Mouse (Mus musculus) ovary, postnatal 14 days (tissue): ENCODE data around the gene Prss40.
A peak's percentile ranks its signal among the peaks of the same experiment; 100 is the strongest.
"Not testable (repeated sequence)": the region's sequence is repeated elsewhere in the genome, so short reads cannot be mapped to it uniquely, and the experiment has no call there.

ENCODE experiments used
- DNase-seq: peaks from one replicate; pipeline ENCODE4 v3.0.0; 2022; ENCODE audit warnings: low spot score

Prss40 gene

DNA sequence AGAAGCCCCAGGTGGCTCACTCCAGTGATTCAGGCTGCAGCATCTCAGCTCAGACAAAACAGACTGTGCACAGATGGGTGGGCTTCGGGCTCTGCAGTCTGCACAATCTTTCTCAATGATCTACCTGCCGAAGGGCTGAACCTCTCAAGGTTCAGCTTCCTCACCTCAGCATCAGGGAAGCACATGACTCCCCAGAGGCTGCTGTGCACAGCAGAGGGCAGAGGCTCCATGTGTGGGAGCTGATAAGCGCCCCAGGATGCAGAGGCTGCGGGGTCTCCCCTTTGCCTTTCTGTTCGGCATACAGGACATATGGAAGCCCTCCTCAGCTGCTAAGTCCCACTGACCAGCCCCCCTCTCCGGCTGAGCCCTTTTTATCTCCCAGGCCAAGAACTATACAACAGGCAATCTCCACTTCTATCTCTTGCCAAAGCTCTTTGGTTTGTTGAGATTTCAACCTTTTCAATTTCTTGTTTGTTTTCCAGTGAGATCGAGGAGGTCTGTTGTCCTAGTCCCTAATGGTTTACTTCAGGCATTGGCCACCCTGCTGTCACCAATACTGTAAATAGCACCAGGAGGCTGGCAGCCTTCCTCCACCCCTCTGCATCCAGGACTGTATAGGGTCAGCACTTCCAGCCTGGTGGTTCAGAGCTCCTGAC, 25.6 kb downstream of the Prss40 start, which contains the start of gene Cfc1:
Gene Cfc1 (plus strand): TSS at position 606 of the 656 bp plus-strand sequence.
- DNase-seq = not testable (repeated sequence)

DNA sequence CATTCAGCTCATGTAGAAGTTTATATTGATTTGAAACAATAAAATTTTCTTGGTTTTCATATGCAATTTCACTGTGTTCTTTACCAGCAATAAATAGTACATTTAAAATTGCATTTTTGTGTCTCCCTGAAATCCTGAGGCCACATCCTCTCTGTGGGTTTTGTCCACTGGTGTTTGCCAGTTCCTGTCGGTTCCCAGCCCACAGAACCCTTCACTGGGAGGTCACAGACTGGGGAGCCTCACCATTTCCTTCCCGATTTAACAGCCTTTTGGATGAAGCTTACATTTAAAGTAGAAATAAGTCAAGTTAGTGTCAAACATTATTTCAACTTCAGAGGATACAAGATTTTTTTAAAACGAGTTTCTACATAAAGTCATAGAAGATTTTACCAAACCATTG, 26.2 kb downstream of the Prss40 start:
- not testable (repeated sequence) for DNase-seq

DNA sequence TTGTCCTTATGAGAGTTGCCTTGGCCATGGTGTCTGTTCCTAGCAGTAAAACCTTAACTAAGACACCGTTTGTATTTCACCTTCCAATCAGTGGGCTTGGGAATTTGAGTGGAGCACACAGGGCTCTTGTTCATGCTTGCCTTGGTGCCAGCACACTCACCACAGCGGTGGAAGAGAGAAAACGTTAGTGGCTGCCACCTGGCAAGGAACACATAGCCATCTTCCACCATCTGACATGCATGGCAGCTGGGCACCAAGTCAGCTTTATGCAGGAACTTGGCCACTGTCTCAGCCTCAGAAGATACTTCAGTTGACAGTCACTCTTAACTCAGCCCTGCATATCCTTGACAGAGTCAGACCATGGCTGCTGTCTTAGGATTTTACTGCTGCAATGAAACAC, 37.1 kb downstream of the Prss40 start:
- DNase-seq = no peak

DNA sequence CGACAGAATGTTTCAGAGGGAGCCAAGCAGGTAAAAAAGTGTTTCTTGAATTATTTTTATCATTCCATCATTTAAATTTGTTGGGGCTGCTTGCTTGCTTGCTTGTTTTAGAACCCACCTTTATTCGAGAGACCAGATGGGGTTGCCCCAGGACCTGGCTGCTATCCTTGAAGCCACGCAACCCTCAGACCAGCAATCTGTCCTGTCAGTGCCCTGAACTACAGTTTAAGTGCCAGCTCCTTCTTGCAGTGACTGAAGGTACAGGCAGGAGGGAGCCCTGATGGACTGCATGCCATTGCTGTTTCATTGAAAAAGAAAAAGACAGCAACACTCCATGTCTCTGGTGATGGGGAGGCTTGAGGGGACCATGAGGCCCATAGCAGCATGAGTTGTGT, 37.9 kb downstream of the Prss40 start:
- no peak for DNase-seq

DNA sequence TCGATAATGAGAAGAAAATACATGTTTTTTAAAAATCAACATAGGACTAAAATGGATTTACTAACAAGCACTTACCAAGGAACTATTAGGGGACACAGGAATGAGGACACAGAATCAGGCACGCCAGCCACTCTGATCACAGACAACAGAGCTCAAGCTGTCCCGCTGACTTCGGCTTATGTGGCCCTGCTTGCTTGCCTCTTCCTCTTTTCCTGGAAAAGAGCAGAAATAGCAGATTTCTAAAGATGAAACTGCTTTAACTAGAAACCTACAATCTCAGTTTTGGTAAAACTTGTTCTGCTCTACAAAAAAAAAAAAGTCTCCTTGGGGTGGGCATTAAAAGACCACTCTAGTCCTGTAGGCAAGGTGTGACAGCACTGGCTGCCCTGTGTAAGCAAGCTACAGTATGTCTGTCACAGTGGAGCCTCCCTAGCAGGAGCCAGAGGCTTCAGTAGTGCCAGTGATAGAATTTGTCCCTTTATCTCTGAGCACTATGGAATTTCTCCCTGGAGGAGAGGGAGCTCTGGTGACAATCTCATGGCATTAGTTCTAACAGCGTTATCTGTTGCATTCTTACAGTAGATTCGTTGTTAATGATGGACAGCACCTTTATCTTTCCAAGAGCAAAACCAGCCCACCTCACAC, 38.4 kb downstream of the Prss40 start:
- DNase-seq = no peak

DNA sequence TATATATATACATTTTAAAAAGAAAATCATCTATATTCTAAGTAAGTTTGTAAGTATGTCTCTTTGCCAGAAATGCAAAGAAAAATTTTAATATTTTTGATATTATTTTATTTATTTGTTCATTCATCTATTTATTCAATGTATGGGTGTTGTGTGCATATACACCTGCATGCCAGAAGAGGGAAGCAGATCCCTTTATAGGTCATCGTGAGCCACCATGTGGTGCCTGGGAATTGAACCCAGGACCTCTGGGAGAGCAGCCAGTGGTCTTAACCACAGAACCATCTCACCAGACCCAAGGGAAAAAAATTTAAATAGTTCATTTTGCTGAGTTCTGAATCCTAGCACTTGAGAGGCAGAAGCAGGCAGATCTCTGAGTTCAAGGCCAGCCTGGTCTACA, 42.5 kb downstream of the Prss40 start:
- DNase-seq = no peak

DNA sequence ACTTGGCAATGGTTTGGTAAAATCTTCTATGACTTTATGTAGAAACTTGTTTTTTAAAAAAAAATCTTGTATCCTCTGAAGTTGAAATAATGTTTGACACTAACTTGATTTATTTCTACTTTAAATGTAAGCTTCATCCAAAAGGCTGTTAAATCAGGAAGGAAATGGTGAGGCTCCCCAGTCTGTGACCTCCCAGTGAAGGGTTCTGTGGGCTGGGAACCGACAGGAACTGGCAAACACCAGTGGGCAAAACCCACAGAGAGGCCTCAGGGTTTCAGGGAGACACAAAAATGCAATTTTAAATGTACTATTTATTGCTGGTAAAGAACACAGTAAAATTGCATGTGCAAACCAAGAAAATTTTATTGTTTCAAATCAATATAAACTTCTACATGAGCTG, 42.9 kb downstream of the Prss40 start:
- DNase-seq = not testable (repeated sequence)

DNA sequence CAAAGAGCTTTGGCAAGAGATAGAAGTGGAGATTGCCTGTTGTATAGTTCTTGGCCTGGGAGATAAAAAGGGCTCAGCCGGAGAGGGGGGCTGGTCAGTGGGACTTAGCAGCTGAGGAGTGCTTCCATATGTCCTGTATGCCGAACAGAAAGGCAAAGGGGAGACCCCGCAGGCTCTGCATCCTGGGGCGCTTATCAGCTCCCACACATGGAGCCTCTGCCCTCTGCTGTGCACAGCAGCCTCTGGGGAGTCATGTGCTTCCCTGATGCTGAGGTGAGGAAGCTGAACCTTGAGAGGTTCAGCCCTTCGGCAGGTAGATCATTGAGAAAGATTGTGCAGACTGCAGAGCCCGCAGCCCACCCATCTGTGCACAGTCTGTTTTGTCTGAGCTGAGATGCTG, 43.4 kb downstream of the Prss40 start:
- DNase-seq = not testable (repeated sequence)

DNA sequence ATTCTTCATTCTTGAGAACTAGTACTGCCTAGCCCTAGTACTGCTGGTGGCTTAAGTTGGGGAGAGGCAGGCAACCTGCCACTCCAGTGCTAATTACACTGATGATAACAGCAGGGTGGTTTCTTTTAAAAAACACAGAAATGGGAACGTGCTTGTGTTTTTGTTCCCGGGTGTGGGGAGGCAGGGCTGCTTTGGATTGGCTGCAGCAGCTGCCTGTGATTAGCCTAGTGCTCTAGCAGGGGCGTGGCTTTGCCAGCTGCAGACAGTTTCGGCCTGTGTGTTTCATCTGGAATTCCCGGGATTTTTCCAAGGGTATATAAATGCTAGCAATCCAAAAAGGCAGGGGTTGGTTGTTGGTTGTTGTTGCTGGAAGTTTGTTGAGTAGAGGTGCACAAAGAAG, 44.1 kb downstream of the Prss40 start:
- DNase-seq = no peak

DNA sequence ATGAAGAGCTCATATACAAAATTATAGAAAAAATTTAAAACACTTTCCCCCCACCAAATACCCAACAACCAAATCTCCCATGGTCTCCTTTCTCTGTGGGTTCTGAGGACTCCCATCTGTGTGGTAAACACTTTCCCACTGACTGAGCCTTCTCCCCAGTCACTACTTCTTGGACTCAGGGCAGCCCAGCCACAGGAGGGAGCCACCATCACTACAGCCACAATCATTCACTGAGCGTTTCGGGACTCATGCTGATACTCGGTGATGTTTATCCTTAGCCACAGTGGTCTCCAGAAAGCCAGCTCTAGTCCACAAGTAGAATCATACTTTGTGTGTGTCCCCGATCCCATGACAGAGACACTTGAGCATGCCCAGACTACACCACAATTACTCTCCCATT, 47.7 kb downstream of the Prss40 start:
- DNase-seq = no peak

DNA sequence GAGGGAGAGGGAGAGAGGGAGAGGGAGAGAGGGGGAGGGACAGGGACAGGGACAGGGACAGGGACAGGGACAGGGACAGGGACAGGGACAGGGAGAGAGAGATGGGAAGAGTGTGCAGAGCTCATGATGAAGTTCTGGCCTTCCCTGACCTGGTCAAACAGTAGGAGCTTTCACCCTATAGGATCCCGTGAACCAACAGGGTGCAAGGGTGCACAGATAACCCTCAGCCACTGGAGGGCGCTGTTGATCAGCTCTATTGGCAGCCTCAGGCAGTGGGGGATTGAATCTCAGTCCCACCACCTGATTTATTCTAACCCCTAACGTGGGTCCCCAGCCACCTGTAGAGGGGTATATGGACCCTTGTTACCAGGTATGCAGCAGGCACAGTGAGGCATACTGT, 49.7 kb downstream of the Prss40 start:
- DNase-seq = peak; percentile 36

DNA sequence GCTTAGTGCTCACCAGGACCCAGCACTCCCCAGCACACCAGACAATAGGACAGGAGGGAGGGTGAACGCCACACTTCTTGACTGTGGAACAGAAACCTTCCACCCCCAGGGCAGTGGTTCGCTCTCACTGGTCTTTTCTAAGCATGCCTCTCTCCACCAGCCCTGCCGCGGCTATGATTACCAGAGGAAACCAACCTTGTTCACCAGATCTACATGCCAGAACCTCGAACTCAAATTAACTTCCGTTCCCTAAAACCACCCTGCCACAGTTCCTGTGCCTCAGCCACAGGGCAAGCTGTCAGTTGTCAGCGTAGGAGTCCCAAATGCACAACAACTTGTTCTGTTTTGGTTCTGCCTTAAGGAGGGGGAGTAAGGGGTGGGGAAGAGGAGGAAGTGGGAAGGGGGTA, 50.2 kb downstream of the Prss40 start:
- no peak for DNase-seq

DNA sequence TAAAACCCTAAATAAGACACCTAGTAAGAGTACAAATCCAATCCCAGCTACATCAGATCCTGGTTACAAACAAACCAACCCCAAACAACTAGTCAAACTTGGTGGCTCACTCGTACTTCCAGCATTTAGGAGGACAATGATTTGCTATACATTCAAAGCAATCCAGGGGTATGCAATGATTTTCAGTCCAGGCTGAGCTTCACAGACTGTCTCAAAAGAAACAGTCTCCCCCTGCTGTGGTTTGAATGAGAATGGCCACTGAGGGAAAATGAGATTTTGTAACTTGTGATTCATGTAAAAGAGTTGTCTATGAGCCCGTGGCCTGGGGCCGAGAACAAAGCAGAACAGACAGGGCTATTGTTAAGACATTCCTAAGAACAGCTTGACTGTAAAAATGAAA, 52.8 kb downstream of the Prss40 start:
- DNase-seq = no peak

DNA sequence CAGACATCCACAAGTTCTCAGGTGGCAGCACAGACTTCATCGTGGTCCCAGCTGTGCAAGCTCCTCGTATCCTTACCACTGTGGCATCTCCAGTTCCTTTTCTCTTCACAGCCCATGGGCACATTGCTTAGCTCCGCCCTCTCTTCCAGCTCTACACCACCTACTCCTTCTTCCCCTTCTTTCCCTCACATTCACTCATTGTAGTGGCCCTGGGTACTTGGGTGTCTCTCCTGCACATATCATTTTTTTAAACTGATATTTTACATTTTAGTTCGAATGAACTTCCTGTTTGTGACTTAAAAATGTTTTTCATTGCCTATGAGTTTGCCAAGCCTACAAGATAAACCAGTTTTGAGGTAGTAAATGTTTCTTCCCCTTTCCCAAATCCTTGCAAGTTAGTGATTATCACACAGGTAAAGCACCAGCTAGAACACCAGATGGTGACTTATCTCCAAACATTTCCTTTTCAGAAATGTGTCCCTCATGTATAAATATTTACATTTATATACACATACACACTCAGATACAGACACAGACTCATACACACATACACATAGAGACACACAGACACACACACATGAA, 54.7 kb downstream of the Prss40 start:
- no peak for DNase-seq

DNA sequence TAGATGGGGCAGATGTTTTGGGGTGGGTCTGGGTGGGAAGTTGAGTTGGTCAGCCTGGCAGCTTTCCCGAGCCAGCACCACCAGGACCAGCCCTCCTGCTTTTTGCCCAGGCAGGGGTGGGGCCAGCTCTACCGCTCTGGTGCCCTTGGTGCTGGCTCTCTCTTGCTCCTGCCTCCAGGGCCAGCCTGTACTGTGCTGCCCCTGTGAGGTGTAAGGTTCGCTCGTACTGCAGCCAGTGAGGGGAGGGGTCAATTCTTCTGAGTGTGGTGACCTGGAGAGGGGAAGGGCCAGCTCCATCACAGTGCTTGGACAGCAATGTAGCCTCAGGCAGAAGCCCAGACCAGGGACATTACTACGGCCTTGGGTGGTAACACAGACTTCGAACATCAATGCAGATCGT, 55.4 kb downstream of the Prss40 start:
- no peak for DNase-seq

DNA sequence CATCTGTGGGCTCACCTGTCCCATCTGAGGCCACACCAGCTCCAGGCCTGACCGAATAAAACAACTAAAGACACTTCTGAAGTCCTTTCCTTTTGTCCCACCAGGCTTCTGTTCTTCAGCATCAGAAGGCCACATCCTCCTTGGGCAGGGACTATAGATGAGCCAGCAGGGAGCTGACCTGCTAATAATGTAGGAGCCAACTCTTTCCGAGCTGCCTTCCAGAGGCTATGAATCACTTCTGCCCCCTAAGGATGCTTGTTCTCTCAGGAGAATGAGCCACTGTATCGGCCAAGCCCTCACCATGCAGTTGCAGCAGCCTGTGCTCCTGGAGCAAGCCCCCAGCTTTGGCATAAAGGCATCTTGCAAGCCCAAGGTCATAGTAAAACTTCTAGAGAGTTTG, 57.8 kb downstream of the Prss40 start:
- no peak for DNase-seq
